Mouse (Mus musculus) midbrain, embryonic 14.5 days (tissue): Measurements from ENCODE around the gene Olfr1191-ps1. TPM values are rescaled to one million over a fixed set of nuclear protein-coding genes. Genes with fewer than 3 reads are reported as not detected.
"Not testable (repeated sequence)": the region's sequence is repeated elsewhere in the genome, so short reads cannot be mapped to it uniquely, and the experiment has no call there.

ENCODE experiments used
- ATAC-seq: fragments of 200-750 bp; cut with Nextera tagmentation; 2 replicates; pipeline ENCODE4 v1.8.0; 2017; ENCODE audit warnings: moderate number of reproducible peaks, moderate library complexity; ENCODE audit not compliant: low FRiP score, low TSS enrichment
- DNase-seq: peaks from one replicate; pipeline ENCODE4 v3.0.0-alpha.2; 2015
- H3K27ac ChIP-seq: fragments of 300-500 bp; sonication (generic); replicated peaks from 2 replicates; pipeline ENCODE4 v1.5.1; 2014; ENCODE audit warnings: mild to moderate bottlenecking, low read depth, low read length, moderate library complexity
- H3K27me3 ChIP-seq: fragments of 300-500 bp; sonication (generic); 2 replicates; pipeline ENCODE4 v1.6.1; 2014; ENCODE audit warnings: low read length, control low read depth, mixed read lengths; ENCODE audit not compliant: control insufficient read depth, insufficient read depth
- H3K36me3 ChIP-seq: fragments of 300-500 bp; sonication (generic); 2 replicates; pipeline ENCODE4 v1.6.1; 2014; ENCODE audit warnings: low read length, control low read depth; ENCODE audit not compliant: control insufficient read depth, insufficient read depth
- H3K4me1 ChIP-seq: fragments of 300-500 bp; sonication (generic); 2 replicates; pipeline ENCODE4 v1.6.1; 2014; ENCODE audit warnings: mild to moderate bottlenecking, antibody characterized with exemption, low read length, control low read depth; ENCODE audit not compliant: control insufficient read depth, insufficient read depth
- H3K4me2 ChIP-seq: fragments of 300-500 bp; sonication (generic); 2 replicates; pipeline ENCODE4 v1.6.1; 2014; ENCODE audit warnings: mild to moderate bottlenecking, low read length, moderate library complexity
- H3K4me3 ChIP-seq: fragments of 300-500 bp; sonication (generic); replicated peaks from 2 replicates; pipeline ENCODE4 v1.5.1; 2014; ENCODE audit warnings: low read depth, low read length
- H3K9ac ChIP-seq: fragments of 300-500 bp; sonication (generic); replicated peaks from 2 replicates; pipeline ENCODE4 v1.6.1; 2014; ENCODE audit warnings: mild to moderate bottlenecking, low read length, moderate library complexity
- H3K9me3 ChIP-seq: fragments of 300-500 bp; sonication (generic); 2 replicates; pipeline ENCODE4 v1.6.1; 2016; ENCODE audit warnings: low read length, control low read depth, mixed read lengths; ENCODE audit not compliant: control insufficient read depth
- WGBS: fragments of 180-500 bp; shearing (Covaris S2); extraction: QIAGEN DNeasy Blood & Tissue Kit; methylation state at CpG from one replicate; pipeline ENCODE4 v1.1.7; 2014; 5-methylcytosine and 5-hydroxymethylcytosine counted together
- polyA plus RNA-seq: library from polyadenylated mRNA; unstranded; fragments of >200 nt; fragmentation: Nextera tagmentation; extraction: Ambion mirVana; gene quantifications from 2 replicates; pipeline ENCODE4 v1.2.1, GENCODE M21; 2014

Olfr1191-ps1 gene
- polyA plus RNA-seq = not detected in 2 replicates

- H3K36me3 ChIP-seq, H3K9me3 ChIP-seq, H3K27me3 ChIP-seq, H3K27ac ChIP-seq, H3K4me2 ChIP-seq, DNase-seq, ATAC-seq, H3K4me1 ChIP-seq, H3K9ac ChIP-seq, H3K4me3 ChIP-seq: not testable (repeated sequence)
- WGBS = 95% methylated on average over 1 of the region's 1 CpGs
These were observed at the start of gene Olfr1191-ps1 for GRCm38 (mm10) chr2:88640242-88640641. Olfr1191-ps1 (plus strand) TSS chr2:88640542.

GRCm38 (mm10) chr2:88648209-88648608, 7.9 kb downstream of the Olfr1191-ps1 start, which contains the start of gene Olfr1192-ps1:
Olfr1192-ps1 (plus strand) TSS chr2:88648509.
- WGBS = 60% methylated on average over 1 of the region's 1 CpGs
- no peak within 1 kb of the TSS for H3K27ac ChIP-seq
- ATAC-seq = no peak
- no peaks in the 10 kb centered on the region for H3K9me3 ChIP-seq
- no peaks in the 10 kb centered on the region for H3K4me1 ChIP-seq
- H3K4me2 ChIP-seq = no peak within 1 kb of the TSS
- H3K27me3 ChIP-seq = no peaks in the 10 kb centered on the region
- H3K36me3 ChIP-seq = no peaks in the 10 kb centered on the region
- no peak within 1 kb of the TSS for H3K9ac ChIP-seq
- H3K4me3 ChIP-seq = no peak within 1 kb of the TSS
- DNase-seq = no peak

DNA sequence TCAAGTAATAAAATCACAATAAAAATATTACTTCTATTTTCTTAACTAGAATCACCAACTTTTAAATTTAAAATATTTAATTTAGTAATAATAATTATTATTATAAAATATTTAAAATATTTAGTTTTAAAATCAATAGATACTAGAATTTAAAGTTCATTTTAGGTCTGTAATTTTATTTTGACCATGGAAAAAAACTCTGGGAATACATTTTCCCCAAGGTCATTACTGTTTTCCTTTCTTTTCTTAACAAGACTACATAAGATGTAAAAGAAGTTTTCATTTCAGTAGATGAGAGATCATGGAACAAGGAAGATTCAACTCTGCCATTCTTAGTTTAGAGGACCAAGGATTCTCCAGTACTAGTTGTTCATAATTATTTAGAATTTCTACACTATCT, 35.0 kb downstream of the Olfr1191-ps1 start, which contains the start of gene Olfr1193:
Gene Olfr1193, plus strand, starts transcription at position 301 of the 400 bp plus-strand sequence.
- H3K36me3 ChIP-seq, DNase-seq, H3K9me3 ChIP-seq, H3K4me2 ChIP-seq, H3K4me1 ChIP-seq, H3K27ac ChIP-seq, H3K27me3 ChIP-seq, H3K9ac ChIP-seq, H3K4me3 ChIP-seq, ATAC-seq: not testable (repeated sequence)

DNA sequence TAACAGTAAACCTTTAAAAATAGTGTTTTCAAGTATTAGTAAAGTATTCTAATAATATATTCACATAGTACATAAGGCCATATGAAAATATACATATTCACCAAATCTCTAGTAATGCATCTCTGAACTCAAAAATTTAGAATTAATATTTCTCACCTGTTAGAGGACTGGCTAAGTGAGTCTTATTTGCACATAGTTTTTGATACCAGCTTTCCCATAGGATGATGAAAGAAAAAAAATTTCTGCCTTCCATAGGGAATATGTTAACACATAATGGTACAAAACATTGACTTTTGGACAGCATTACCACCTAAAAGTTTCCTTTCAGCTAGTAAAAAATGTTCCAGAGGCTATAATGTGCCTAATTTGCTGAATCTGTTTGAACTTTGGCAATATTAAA, 48.7 kb downstream of the Olfr1191-ps1 start, which contains the start of gene Olfr1195:
Gene Olfr1195, minus strand, starts transcription at position 101 of the 400 bp plus-strand sequence.
- ATAC-seq (no peak), DNase-seq (no peak)
- Histone ChIP-seq H3K4me2 (no peak within 1 kb of the TSS), H3K36me3 (no peaks in the 10 kb centered on the region), H3K4me3 (no peak within 1 kb of the TSS), H3K9me3 (no peaks in the 10 kb centered on the region), H3K9ac (no peak within 1 kb of the TSS), H3K27me3 (no peaks in the 10 kb centered on the region), H3K4me1 (no peaks in the 10 kb centered on the region), H3K27ac (no peak within 1 kb of the TSS)

Other genes with a start within 250 kb of the Olfr1191-ps1 start
- not detected in 2 replicates for gene Olfr1179, start 234.1 kb upstream of the Olfr1191-ps1 start, polyA plus RNA-seq
- gene Olfr1180, start 221.4 kb upstream of the Olfr1191-ps1 start, polyA plus RNA-seq = not detected in 2 replicates
- not detected in 2 replicates for gene Olfr1181, start 214.4 kb upstream of the Olfr1191-ps1 start, polyA plus RNA-seq
- not detected in 2 replicates for gene Gm13757, start 191.4 kb upstream of the Olfr1191-ps1 start, polyA plus RNA-seq
- not detected in 2 replicates for gene Olfr1183, start 185.7 kb upstream of the Olfr1191-ps1 start, polyA plus RNA-seq
- not detected in 2 replicates for gene Olfr1184, start 156.9 kb upstream of the Olfr1191-ps1 start, polyA plus RNA-seq
- gene Olfr1185-ps1, start 147.2 kb upstream of the Olfr1191-ps1 start, polyA plus RNA-seq = not detected in 2 replicates
- not detected in 2 replicates for gene Olfr1186, start 122.0 kb upstream of the Olfr1191-ps1 start, polyA plus RNA-seq
- gene Olfr1188, start 83.6 kb upstream of the Olfr1191-ps1 start, polyA plus RNA-seq = not detected in 2 replicates
- gene Olfr1189, start 54.1 kb upstream of the Olfr1191-ps1 start, polyA plus RNA-seq = not detected in 2 replicates
- gene Olfr1192-ps1, start 8.0 kb downstream of the Olfr1191-ps1 start, polyA plus RNA-seq = not detected in 2 replicates
- not detected in 2 replicates for gene Olfr1193, start 35.1 kb downstream of the Olfr1191-ps1 start, polyA plus RNA-seq
- not detected in 2 replicates for gene Olfr1195, start 48.6 kb downstream of the Olfr1191-ps1 start, polyA plus RNA-seq
- gene Olfr1196, start 64.1 kb downstream of the Olfr1191-ps1 start, polyA plus RNA-seq = not detected in 2 replicates
- not detected in 2 replicates for gene Olfr1197, start 91.8 kb downstream of the Olfr1191-ps1 start, polyA plus RNA-seq
- not detected in 2 replicates for gene Olfr1198, start 110.8 kb downstream of the Olfr1191-ps1 start, polyA plus RNA-seq
- not detected in 2 replicates for gene Olfr1199, start 119.9 kb downstream of the Olfr1191-ps1 start, polyA plus RNA-seq
- not detected in 2 replicates for gene Olfr1200, start 129.9 kb downstream of the Olfr1191-ps1 start, polyA plus RNA-seq
- not detected in 2 replicates for gene Olfr1201, start 152.5 kb downstream of the Olfr1191-ps1 start, polyA plus RNA-seq
- not detected in 2 replicates for gene Olfr1202, start 174.0 kb downstream of the Olfr1191-ps1 start, polyA plus RNA-seq
- not detected in 2 replicates for gene Olfr1205, start 189.2 kb downstream of the Olfr1191-ps1 start, polyA plus RNA-seq
- gene Olfr1204, start 208.8 kb downstream of the Olfr1191-ps1 start, polyA plus RNA-seq = not detected in 2 replicates
- gene Olfr1206, start 222.7 kb downstream of the Olfr1191-ps1 start, polyA plus RNA-seq = not detected in 2 replicates